Mouse (Mus musculus) kidney, postnatal 0 days (tissue): Measurements from ENCODE around the gene Spire2. TPM values are rescaled to one million over a fixed set of nuclear protein-coding genes. Genes with fewer than 3 reads are reported as not detected.

Source experiments
- ATAC-seq: fragments of 200-750 bp; cut with Nextera tagmentation; replicated peaks from 2 replicates; pipeline ENCODE4 v1.8.0; 2017; ENCODE audit warnings: low read depth, moderate number of reproducible peaks, moderate TSS enrichment, moderate library complexity; ENCODE audit not compliant: low FRiP score
- DNase-seq: peaks from one replicate; pipeline ENCODE4 v3.0.0-alpha.2; 2016; ENCODE audit warnings: low spot score
- H3K27ac ChIP-seq: fragments of 300-500 bp; sonication (generic); 2 replicates; pipeline ENCODE4 v1.5.1; 2014; ENCODE audit warnings: mild to moderate bottlenecking
- H3K27me3 ChIP-seq: fragments of 300-500 bp; sonication (generic); 2 replicates; pipeline ENCODE4 v1.6.1; 2014; ENCODE audit warnings: low read length, mixed read lengths; ENCODE audit not compliant: insufficient read depth
- H3K36me3 ChIP-seq: fragments of 300-500 bp; sonication (generic); 2 replicates; pipeline ENCODE4 v1.6.1; 2014; ENCODE audit warnings: low read length, mixed read lengths; ENCODE audit not compliant: insufficient read depth
- H3K4me1 ChIP-seq: fragments of 300-500 bp; sonication (generic); replicated peaks from 2 replicates; pipeline ENCODE4 v1.6.1; 2014; ENCODE audit warnings: antibody characterized with exemption, low read length, mixed read lengths; ENCODE audit not compliant: insufficient read depth
- H3K4me2 ChIP-seq: fragments of 300-500 bp; sonication (generic); 2 replicates; pipeline ENCODE4 v1.6.1; 2014; ENCODE audit warnings: mild to moderate bottlenecking, low read length, moderate library complexity, mixed read lengths
- H3K4me3 ChIP-seq: fragments of 300-500 bp; sonication (generic); replicated peaks from 2 replicates; pipeline ENCODE4 v1.5.1; 2014; ENCODE audit warnings: low read depth, low read length
- H3K9ac ChIP-seq: fragments of 300-500 bp; sonication (generic); 2 replicates; pipeline ENCODE4 v1.6.1; 2014; ENCODE audit warnings: low read depth, low read length
- H3K9me3 ChIP-seq: fragments of 300-500 bp; sonication (generic); replicated peaks from 2 replicates; pipeline ENCODE4 v1.6.1; 2016; ENCODE audit warnings: low read length, inconsistent platforms, mixed read lengths
- CTCF ChIP-seq: IDR thresholded peaks from 2 replicates; pipeline ENCODE4 v1.5.1; 2016; ENCODE audit warnings: antibody characterized with exemption, low read depth, mild to moderate bottlenecking, moderate library complexity
- WGBS: fragments of 180-500 bp; shearing (Covaris S2); extraction: QIAGEN DNeasy Blood & Tissue Kit; methylation state at CpG from one replicate; pipeline ENCODE4 v1.1.7; 2014; 5-methylcytosine and 5-hydroxymethylcytosine counted together
- polyA plus RNA-seq: library from polyadenylated mRNA; unstranded; fragments of >200 nt; fragmentation: Nextera tagmentation; extraction: Ambion mirVana; gene quantifications from 2 replicates; pipeline ENCODE4 v1.2.1, GENCODE M21; 2015

The Spire2 gene
- polyA plus RNA-seq, 1 experiment from 2014 or later = 5.8 TPM

DNA sequence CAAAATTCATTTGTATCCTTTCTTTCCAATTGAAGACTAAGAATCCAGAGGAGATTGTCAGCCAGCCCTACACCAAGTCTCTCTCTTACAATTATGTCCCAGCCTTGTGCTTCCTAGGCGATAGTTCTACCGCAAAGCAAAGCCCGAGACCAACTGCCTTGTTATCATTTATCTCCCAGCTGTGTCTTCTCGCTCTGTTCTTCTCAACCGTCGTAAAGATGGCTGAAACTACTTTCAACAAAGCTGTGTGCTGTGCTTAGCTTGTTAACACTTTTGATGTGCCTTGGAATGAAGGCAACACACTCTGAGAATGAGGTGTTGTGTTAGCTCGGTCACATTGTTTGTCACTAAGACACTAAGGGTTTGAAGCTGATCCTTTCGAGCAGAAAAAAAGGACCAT is 703 bp upstream of the Spire2 start:
- Histone ChIP-seq H3K4me1 (0 out of 2 replicates have a peak, but pooled peaks cover 2% of the 10 kb centered on the region), H3K27me3 (no peaks in the 10 kb centered on the region), H3K27ac (no peak overlapping the region), H3K9ac (peak overlapping the region; percentile 39; the same call in 1 of the 2 replicates), H3K36me3 (no peaks in the 10 kb centered on the region), H3K9me3 (no peaks in the 10 kb centered on the region), H3K4me2 (peak overlapping the region; percentile 62), H3K4me3 (no peak overlapping the region)
- no peak for TF ChIP-seq CTCF
- DNase-seq (no peak), ATAC-seq (no peak)
- 30% methylated on average over 8 of the region's 8 CpGs for WGBS

DNA sequence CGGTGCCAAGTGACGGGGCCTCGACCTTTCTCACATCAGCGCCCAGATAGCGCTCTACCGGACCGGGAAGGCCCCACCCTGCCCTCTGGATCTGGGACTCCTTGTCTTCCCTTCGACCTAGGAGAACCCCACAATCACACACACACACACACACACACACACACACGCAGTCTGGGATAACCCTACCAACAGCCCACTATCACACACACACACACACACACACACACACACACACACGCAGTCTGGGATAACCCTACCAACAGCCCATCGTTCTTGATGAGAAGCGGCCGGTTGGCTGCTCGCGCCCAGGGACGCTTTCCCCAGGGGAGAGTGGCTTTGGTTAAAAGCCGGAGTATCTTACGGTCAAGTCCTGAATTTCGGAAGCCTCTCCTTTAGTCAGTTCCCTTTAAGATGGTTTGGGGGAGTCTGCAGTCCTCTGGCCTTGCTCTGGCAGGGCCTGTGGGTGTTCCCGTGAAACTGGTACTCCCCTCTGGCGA is 626 bp downstream of the Spire2 start:
- peak overlapping the region; percentile 62 for H3K4me2 ChIP-seq
- peak overlapping the region; percentile 39; the same call in 1 of the 2 replicates for H3K9ac ChIP-seq
- no peaks in the 10 kb centered on the region for H3K9me3 ChIP-seq
- no peaks in the 10 kb centered on the region for H3K27me3 ChIP-seq
- 3% methylated on average over 21 of the region's 21 CpGs for WGBS
- H3K4me1 ChIP-seq = 0 out of 2 replicates have a peak, but pooled peaks cover 2% of the 10 kb centered on the region
- ATAC-seq (peak; percentile 52; the same call in 1 of the 2 replicates), DNase-seq (no peak)
- H3K36me3 ChIP-seq = no peaks in the 10 kb centered on the region
- TF ChIP-seq CTCF = no peak
- peak overlapping the region; percentile 39 for H3K4me3 ChIP-seq
- no peak overlapping the region for H3K27ac ChIP-seq

DNA sequence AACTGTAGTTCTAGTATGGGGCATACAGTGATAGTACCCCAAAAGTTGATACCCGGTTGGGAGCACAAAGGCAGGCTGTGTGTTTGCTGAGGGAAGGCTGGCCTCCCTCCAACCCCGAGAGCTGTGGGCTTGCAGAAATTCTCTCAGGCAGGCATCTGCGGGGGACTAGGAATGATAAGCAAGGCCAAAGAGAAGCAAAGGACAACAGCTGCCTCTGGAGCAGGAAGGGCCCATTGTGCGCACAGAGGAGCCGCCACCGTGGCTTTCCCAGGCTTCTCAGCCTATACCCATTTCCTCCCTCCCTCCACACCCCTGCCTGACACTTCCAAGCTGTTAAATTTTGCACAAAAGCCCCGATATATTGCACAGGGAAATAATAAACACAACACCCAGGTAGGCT is 1.4 kb downstream of the Spire2 start:
- DNase-seq (no peak), ATAC-seq (no peak)
- Histone ChIP-seq H3K27ac (no peak overlapping the region), H3K4me2 (peak overlapping the region; percentile 29; the same call in 1 of the 2 replicates), H3K9me3 (no peaks in the 10 kb centered on the region), H3K4me1 (0 out of 2 replicates have a peak, but pooled peaks cover 2% of the 10 kb centered on the region), H3K36me3 (no peaks in the 10 kb centered on the region), H3K27me3 (no peaks in the 10 kb centered on the region), H3K9ac (no peak overlapping the region), H3K4me3 (0 out of 2 replicates have a peak overlapping the region, but pooled peaks have one; percentile 2)
- TF ChIP-seq CTCF = no peak
- 7% methylated on average over 7 of the region's 7 CpGs for WGBS

DNA sequence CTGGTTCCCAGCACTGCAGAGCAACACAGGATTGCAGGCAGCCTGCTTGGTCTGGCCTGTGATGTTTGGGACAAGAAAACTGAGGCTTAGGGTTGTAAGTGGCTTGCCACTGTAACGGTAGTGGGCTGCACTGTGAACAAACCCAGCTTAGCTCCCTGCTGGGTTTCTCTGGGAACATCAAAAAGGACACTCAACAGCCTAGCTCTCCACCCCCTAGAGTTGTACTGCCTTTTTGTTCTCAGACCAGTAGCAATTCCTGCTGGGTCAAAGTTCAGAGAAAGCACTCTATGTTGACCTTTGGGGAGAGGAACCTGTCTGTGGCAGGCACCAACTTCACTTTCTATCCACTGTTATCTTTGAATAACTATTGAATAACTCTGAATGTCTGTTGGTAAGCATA is 2.0 kb downstream of the Spire2 start:
- WGBS = 5% methylated on average over 1 of the region's 1 CpGs
- no peak overlapping the region for H3K4me3 ChIP-seq
- no peak for DNase-seq

DNA sequence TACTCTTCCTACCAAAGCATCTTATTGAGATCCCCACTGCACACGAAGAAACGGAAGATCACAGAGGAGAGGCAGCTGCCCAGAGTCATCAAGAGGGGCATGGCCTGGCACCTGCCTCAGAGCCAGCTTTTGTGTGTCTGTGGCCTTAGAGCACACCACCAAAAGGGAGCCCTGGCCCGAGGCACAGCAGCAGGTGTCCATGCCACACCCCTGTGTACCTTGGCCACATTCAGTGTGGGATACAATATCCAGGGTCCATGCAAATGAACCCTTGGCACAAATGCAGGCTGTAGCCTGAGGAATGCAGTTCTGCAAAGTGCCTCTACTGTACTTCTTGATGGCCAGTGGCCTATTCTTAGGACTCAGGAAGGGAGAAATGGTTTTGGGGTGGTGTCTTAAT is 5.0 kb downstream of the Spire2 start:
- Histone ChIP-seq H3K4me3 (no peak overlapping the region), H3K9ac (no peak overlapping the region), H3K4me2 (no peak overlapping the region), H3K27ac (no peak overlapping the region), H3K27me3 (no peaks in the 10 kb centered on the region), H3K9me3 (no peaks in the 10 kb centered on the region), H3K36me3 (no peaks in the 10 kb centered on the region), H3K4me1 (0 out of 2 replicates have a peak, but pooled peaks cover 2% of the 10 kb centered on the region)
- ATAC-seq (no peak), DNase-seq (no peak)
- 80% methylated on average over 3 of the region's 3 CpGs for WGBS
- TF ChIP-seq CTCF = no peak

More for the DNA sequence above, 2.0 kb downstream of the Spire2 start:
- Histone ChIP-seq H3K27ac (no peak overlapping the region), H3K36me3 (no peaks in the 10 kb centered on the region), H3K4me1 (0 out of 2 replicates have a peak, but pooled peaks cover 2% of the 10 kb centered on the region), H3K9ac (no peak overlapping the region), H3K4me2 (0 out of 2 replicates have a peak overlapping the region, but pooled peaks have one; percentile 4), H3K9me3 (no peaks in the 10 kb centered on the region), H3K27me3 (no peaks in the 10 kb centered on the region)
- ATAC-seq = no peak
- TF ChIP-seq CTCF = no peak

DNA sequence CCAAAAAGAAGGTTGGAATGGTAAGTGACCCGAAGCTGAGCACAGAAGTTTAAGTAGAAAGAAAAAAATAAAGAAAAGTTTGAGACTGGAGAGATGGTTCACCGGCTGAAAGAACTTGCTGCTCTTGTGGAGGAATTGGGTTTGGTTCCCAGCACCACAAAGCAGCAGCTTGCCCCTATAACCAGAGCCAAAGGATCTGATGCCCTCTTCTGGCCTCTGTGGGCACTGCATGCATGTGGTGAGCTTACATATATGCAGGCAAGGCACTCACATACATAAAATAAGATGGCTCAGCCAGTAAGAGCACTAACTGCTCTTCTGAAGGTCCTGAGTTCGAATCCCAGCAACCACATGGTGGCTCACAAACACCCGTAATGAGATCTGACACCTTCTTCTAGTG is 7.6 kb downstream of the Spire2 start:
- DNase-seq (no peak), ATAC-seq (no peak)
- peaks cover 7% of the 10 kb centered on the region; the same call in 1 of the 2 replicates for H3K4me1 ChIP-seq
- H3K9ac ChIP-seq = no peak overlapping the region
- TF ChIP-seq CTCF = peak; percentile 30; the same call in 1 of the 2 replicates
- H3K36me3 ChIP-seq = no peaks in the 10 kb centered on the region
- H3K4me3 ChIP-seq = no peak overlapping the region
- WGBS = 94% methylated on average over 4 of the region's 4 CpGs
- no peaks in the 10 kb centered on the region for H3K9me3 ChIP-seq
- H3K27me3 ChIP-seq = no peaks in the 10 kb centered on the region
- H3K4me2 ChIP-seq = no peak overlapping the region
- H3K27ac ChIP-seq = no peak overlapping the region
